Mouse (Mus musculus) lung, postnatal 0 days (tissue): ENCODE measurements at regions not wholly inside any gene's neighbourhood (a gene's known extent, or its start where the extent isn't known, plus 50 kb on each side); places are given as distances from the start of the nearest gene placed in this dataset.
"Not testable (repeated sequence)": the region's sequence is repeated elsewhere in the genome, so short reads cannot be mapped to it uniquely, and the experiment has no call there.

Experiments used
- ATAC-seq: fragments of 200-750 bp; cut with Nextera tagmentation; 2 replicates; pipeline ENCODE4 v1.8.0; 2017; ENCODE audit warnings: moderate library complexity
- DNase-seq: peaks from one replicate; pipeline ENCODE4 v3.0.0-alpha.2; 2016; ENCODE audit warnings: low spot score
- H3K27ac ChIP-seq: fragments of 300-500 bp; sonication (generic); 2 replicates; pipeline ENCODE4 v1.5.1; 2014; ENCODE audit warnings: antibody characterized with exemption, mild to moderate bottlenecking, low read length, mixed read lengths
- H3K27me3 ChIP-seq: fragments of 300-500 bp; sonication (generic); replicated peaks from 2 replicates; pipeline ENCODE4 v1.6.1; 2014; ENCODE audit warnings: low read length, mixed read lengths; ENCODE audit not compliant: insufficient read depth
- H3K36me3 ChIP-seq: fragments of 300-500 bp; sonication (generic); 2 replicates; pipeline ENCODE4 v1.6.1; 2014; ENCODE audit warnings: low read length, mixed read lengths; ENCODE audit not compliant: insufficient read depth
- H3K4me1 ChIP-seq: fragments of 300-500 bp; sonication (generic); 2 replicates; pipeline ENCODE4 v1.6.1; 2014; ENCODE audit warnings: antibody characterized with exemption, low read depth, low read length, mixed read lengths; ENCODE audit not compliant: insufficient read depth
- H3K4me2 ChIP-seq: fragments of 300-500 bp; sonication (generic); replicated peaks from 2 replicates; pipeline ENCODE4 v1.6.1; 2014; ENCODE audit warnings: low read depth, mild to moderate bottlenecking, low read length, moderate library complexity, mixed read lengths
- H3K4me3 ChIP-seq: fragments of 300-500 bp; sonication (generic); 2 replicates; pipeline ENCODE4 v1.5.1; 2014; ENCODE audit warnings: low read depth, low read length
- H3K9ac ChIP-seq: fragments of 300-500 bp; sonication (generic); replicated peaks from 2 replicates; pipeline ENCODE4 v1.6.1; 2014; ENCODE audit warnings: low read depth, mild to moderate bottlenecking
- H3K9me3 ChIP-seq: fragments of 300-500 bp; sonication (generic); 2 replicates; pipeline ENCODE4 v1.6.1; 2016; ENCODE audit warnings: low read length, mixed read lengths
- CTCF ChIP-seq: IDR thresholded peaks from 2 replicates; pipeline ENCODE4 v1.5.1; 2016; ENCODE audit warnings: antibody characterized with exemption, mild to moderate bottlenecking
- EP300 ChIP-seq: IDR thresholded peaks from 2 replicates; pipeline ENCODE4 v1.6.1; 2016; ENCODE audit warnings: antibody characterized with exemption, mild to moderate bottlenecking, control low read depth
- WGBS: fragments of 180-500 bp; shearing (Covaris S2); extraction: QIAGEN DNeasy Blood & Tissue Kit; methylation state at CpG from one replicate; pipeline ENCODE4 v1.1.7; 2014; 5-methylcytosine and 5-hydroxymethylcytosine counted together

GRCm38 (mm10) chr9:11441241-11441997, 536.8 kb upstream of the Cntn5 start:
- not testable (repeated sequence) for ATAC-seq, DNase-seq, H3K4me3 ChIP-seq, H3K27me3 ChIP-seq, H3K36me3 ChIP-seq, H3K4me2 ChIP-seq, H3K9me3 ChIP-seq, H3K27ac ChIP-seq, H3K9ac ChIP-seq, H3K4me1 ChIP-seq
- WGBS: 73% methylated on average over 10 of the region's 10 CpGs

- no peak overlapping the region for H3K9ac ChIP-seq
- no peak for DNase-seq
- no peaks in the 10 kb centered on the region for H3K9me3 ChIP-seq
- H3K4me2 ChIP-seq: no peak overlapping the region
- H3K4me1 ChIP-seq: no peaks in the 10 kb centered on the region
- no peak overlapping the region for H3K27ac ChIP-seq
- H3K36me3 ChIP-seq: no peaks in the 10 kb centered on the region
- no peaks in the 10 kb centered on the region for H3K27me3 ChIP-seq
- ATAC-seq: no peak
- WGBS: 64% methylated on average over 1 of the region's 1 CpGs
- TF ChIP-seq EP300 (no peak), CTCF (no peak)
- no peak overlapping the region for H3K4me3 ChIP-seq
These were observed 532.0 kb upstream of the Cntn5 start for GRCm38 (mm10) chr9:11436443-11437167.

- TF ChIP-seq CTCF: no peak
- no peak for TF ChIP-seq EP300
- H3K4me2 ChIP-seq: no peak overlapping the region
- ATAC-seq: no peak
- no peak overlapping the region for H3K27ac ChIP-seq
- DNase-seq: no peak
- no peaks in the 10 kb centered on the region for H3K9me3 ChIP-seq
- H3K4me1 ChIP-seq: no peaks in the 10 kb centered on the region
- no peaks in the 10 kb centered on the region for H3K27me3 ChIP-seq
- WGBS: 70% methylated on average over 2 of the region's 2 CpGs
- no peaks in the 10 kb centered on the region for H3K36me3 ChIP-seq
- no peak overlapping the region for H3K9ac ChIP-seq
- no peak overlapping the region for H3K4me3 ChIP-seq
These were observed 531.4 kb upstream of the Cntn5 start for GRCm38 (mm10) chr9:11436014-11436413.

GRCm38 (mm10) chr9:11435019-11435418, 530.4 kb upstream of the Cntn5 start:
- H3K27me3 ChIP-seq: no peaks in the 10 kb centered on the region
- H3K9me3 ChIP-seq: no peaks in the 10 kb centered on the region
- H3K36me3 ChIP-seq: no peaks in the 10 kb centered on the region
- H3K4me1 ChIP-seq: no peaks in the 10 kb centered on the region
- H3K27ac ChIP-seq: no peak overlapping the region
- WGBS: 15% methylated on average over 2 of the region's 2 CpGs
- H3K4me2 ChIP-seq: no peak overlapping the region
- H3K9ac ChIP-seq: no peak overlapping the region
- no peak overlapping the region for H3K4me3 ChIP-seq
- ATAC-seq: no peak
- no peak for TF ChIP-seq EP300
- 0 out of 2 replicates have a peak, but pooled peaks have one; percentile 24 for TF ChIP-seq CTCF
- peak; percentile 6 for DNase-seq

- no peak for ATAC-seq
- 62% methylated on average over 3 of the region's 3 CpGs for WGBS
- Histone ChIP-seq H3K9me3 (no peaks in the 10 kb centered on the region), H3K4me3 (no peak overlapping the region), H3K27ac (no peak overlapping the region), H3K4me2 (no peak overlapping the region), H3K36me3 (no peaks in the 10 kb centered on the region), H3K4me1 (no peaks in the 10 kb centered on the region), H3K9ac (no peak overlapping the region), H3K27me3 (no peaks in the 10 kb centered on the region)
- no peak for DNase-seq
- TF ChIP-seq CTCF (no peak), EP300 (no peak)
These were observed 521.9 kb upstream of the Cntn5 start for GRCm38 (mm10) chr9:11426473-11426872.

GRCm38 (mm10) chr9:11396829-11397228, 492.3 kb upstream of the Cntn5 start:
- WGBS: 43% methylated on average over 2 of the region's 2 CpGs
- Histone ChIP-seq H3K27me3 (no peaks in the 10 kb centered on the region), H3K9me3 (no peaks in the 10 kb centered on the region), H3K4me1 (no peaks in the 10 kb centered on the region), H3K27ac (no peak overlapping the region), H3K4me2 (no peak overlapping the region), H3K9ac (no peak overlapping the region), H3K36me3 (no peaks in the 10 kb centered on the region), H3K4me3 (no peak overlapping the region)
- ATAC-seq (no peak), DNase-seq (no peak)
- TF ChIP-seq CTCF (no peak), EP300 (no peak)
